Mouse (Mus musculus) limb, embryonic 14.5 days (tissue): ENCODE measurements at regions not wholly inside any gene's neighbourhood (a gene's known extent, or its start where the extent isn't known, plus 50 kb on each side); places are given as distances from the start of the nearest gene placed in this dataset.

Experiments
- ATAC-seq: fragments of 200-750 bp; cut with Nextera tagmentation; 2 replicates; pipeline ENCODE4 v1.8.0; 2017; ENCODE audit warnings: low read depth, moderate number of reproducible peaks, moderate TSS enrichment; ENCODE audit not compliant: low FRiP score
- DNase-seq: peaks from one replicate; pipeline ENCODE4 v3.0.0-alpha.2; 2015; ENCODE audit warnings: low spot score
- H3K27ac ChIP-seq: fragments of 300-500 bp; sonication (generic); replicated peaks from 2 replicates; pipeline ENCODE4 v1.5.1; 2014; ENCODE audit warnings: low read depth, mild to moderate bottlenecking, low read length, moderate library complexity, mixed read lengths
- H3K27me3 ChIP-seq: fragments of 300-500 bp; sonication (generic); 2 replicates; pipeline ENCODE4 v1.6.1; 2014; ENCODE audit warnings: low read length, mixed read lengths; ENCODE audit not compliant: control insufficient read depth, insufficient read depth
- H3K36me3 ChIP-seq: fragments of 300-500 bp; sonication (generic); 2 replicates; pipeline ENCODE4 v1.6.1; 2014; ENCODE audit warnings: mild to moderate bottlenecking, low read length, moderate library complexity, mixed read lengths; ENCODE audit not compliant: control insufficient read depth, insufficient read depth
- H3K4me1 ChIP-seq: fragments of 300-500 bp; sonication (generic); 2 replicates; pipeline ENCODE4 v1.6.1; 2014; ENCODE audit warnings: antibody characterized with exemption, low read length, mixed read lengths; ENCODE audit not compliant: control insufficient read depth, insufficient read depth
- H3K4me2 ChIP-seq: fragments of 300-500 bp; sonication (generic); replicated peaks from 2 replicates; pipeline ENCODE4 v1.6.1; 2014; ENCODE audit warnings: low read depth, mild to moderate bottlenecking, low read length, moderate library complexity; ENCODE audit not compliant: severe bottlenecking
- H3K4me3 ChIP-seq: fragments of 300-500 bp; sonication (generic); replicated peaks from 2 replicates; pipeline ENCODE4 v1.5.1; 2014; ENCODE audit warnings: low read length
- H3K9ac ChIP-seq: fragments of 300-500 bp; sonication (generic); 2 replicates; pipeline ENCODE4 v1.6.1; 2014; ENCODE audit warnings: mild to moderate bottlenecking, low read depth, low read length, moderate library complexity; ENCODE audit not compliant: severe bottlenecking
- H3K9me3 ChIP-seq: fragments of 300-500 bp; sonication (generic); 2 replicates; pipeline ENCODE4 v1.6.1; 2016; ENCODE audit warnings: low read length; ENCODE audit not compliant: control insufficient read depth
- POLR2A ChIP-seq: fragments of 200-500 bp; IDR thresholded peaks from 2 replicates; pipeline ENCODE4 v1.8.0; 2012; ENCODE audit warnings: inconsistent platforms, mild to moderate bottlenecking, moderate library complexity, borderline replicate concordance; ENCODE audit not compliant: insufficient read depth, insufficient read length; ENCODE audit errors: extremely low read depth
- WGBS: fragments of 180-500 bp; shearing (Covaris S2); extraction: QIAGEN DNeasy Blood & Tissue Kit; methylation state at CpG from one replicate; pipeline ENCODE4 v1.1.7; 2014; 5-methylcytosine and 5-hydroxymethylcytosine counted together

GRCm38 (mm10) chr3:141279041-141279554 is 66.9 kb upstream of the Pdha2 start:
- Histone ChIP-seq H3K4me1 (no peaks in the 10 kb centered on the region), H3K27ac (no peak overlapping the region), H3K36me3 (no peaks in the 10 kb centered on the region), H3K4me3 (no peak overlapping the region), H3K9me3 (no peaks in the 10 kb centered on the region), H3K27me3 (no peaks in the 10 kb centered on the region), H3K4me2 (no peak overlapping the region), H3K9ac (no peak overlapping the region)
- no peak for TF ChIP-seq POLR2A
- no peak for DNase-seq
- 76% methylated on average over 7 of the region's 7 CpGs for WGBS
- no peak for ATAC-seq

DNA sequence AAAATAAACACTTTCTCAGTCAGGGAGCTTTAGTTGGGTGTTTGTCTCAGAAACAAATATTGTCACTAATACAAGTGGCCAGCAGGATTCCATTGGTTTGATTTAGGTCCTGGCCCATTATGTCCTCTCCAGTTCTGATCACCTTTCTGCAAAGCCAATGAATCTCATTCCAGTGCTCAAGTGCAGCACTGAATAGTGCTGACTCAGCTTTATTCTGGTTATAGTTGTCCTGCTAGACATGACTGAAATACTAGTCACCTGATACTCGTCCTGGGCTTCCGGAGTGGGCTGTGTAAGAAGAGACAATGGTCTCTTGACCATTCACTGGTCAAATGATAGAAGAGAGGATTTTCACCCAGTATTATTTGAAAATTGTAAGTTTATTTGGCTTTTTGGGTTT is 81.6 kb upstream of the Pdha2 start:
- no peak overlapping the region for H3K4me2 ChIP-seq
- DNase-seq (no peak), ATAC-seq (no peak)
- H3K27ac ChIP-seq = no peak overlapping the region
- H3K9ac ChIP-seq = no peak overlapping the region
- 80% methylated on average over 2 of the region's 2 CpGs for WGBS
- H3K4me3 ChIP-seq = no peak overlapping the region
- H3K9me3 ChIP-seq = no peaks in the 10 kb centered on the region
- no peaks in the 10 kb centered on the region for H3K4me1 ChIP-seq
- no peak for TF ChIP-seq POLR2A
- no peaks in the 10 kb centered on the region for H3K36me3 ChIP-seq
- H3K27me3 ChIP-seq = no peaks in the 10 kb centered on the region

DNA sequence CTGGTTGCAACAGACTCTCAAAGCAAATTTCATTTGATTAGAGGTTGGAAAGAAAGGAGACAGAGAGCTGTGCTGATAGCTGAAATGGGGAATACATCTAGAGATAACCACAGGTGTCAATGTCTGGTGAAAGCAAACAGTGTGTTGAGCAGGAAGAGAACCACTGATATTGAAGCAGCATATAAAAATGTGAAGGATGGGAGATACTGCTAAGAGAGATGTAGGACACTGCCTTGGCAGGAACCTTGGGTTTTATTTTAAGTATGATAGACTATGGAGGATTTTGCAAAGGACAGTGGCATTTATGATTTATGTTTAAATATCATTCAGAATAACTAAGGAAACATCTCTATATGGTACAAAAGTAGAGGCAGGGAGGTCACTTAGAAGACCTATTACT is 84.7 kb upstream of the Pdha2 start:
- no peaks in the 10 kb centered on the region for H3K9me3 ChIP-seq
- no peak overlapping the region for H3K27ac ChIP-seq
- DNase-seq (no peak), ATAC-seq (no peak)
- H3K27me3 ChIP-seq = no peaks in the 10 kb centered on the region
- H3K4me1 ChIP-seq = no peaks in the 10 kb centered on the region
- no peak overlapping the region for H3K9ac ChIP-seq
- H3K4me2 ChIP-seq = no peak overlapping the region
- H3K36me3 ChIP-seq = no peaks in the 10 kb centered on the region
- H3K4me3 ChIP-seq = no peak overlapping the region
- no peak for TF ChIP-seq POLR2A

- no peak for DNase-seq
These were observed 87.6 kb upstream of the Pdha2 start for GRCm38 (mm10) chr3:141299749-141300148.

DNA sequence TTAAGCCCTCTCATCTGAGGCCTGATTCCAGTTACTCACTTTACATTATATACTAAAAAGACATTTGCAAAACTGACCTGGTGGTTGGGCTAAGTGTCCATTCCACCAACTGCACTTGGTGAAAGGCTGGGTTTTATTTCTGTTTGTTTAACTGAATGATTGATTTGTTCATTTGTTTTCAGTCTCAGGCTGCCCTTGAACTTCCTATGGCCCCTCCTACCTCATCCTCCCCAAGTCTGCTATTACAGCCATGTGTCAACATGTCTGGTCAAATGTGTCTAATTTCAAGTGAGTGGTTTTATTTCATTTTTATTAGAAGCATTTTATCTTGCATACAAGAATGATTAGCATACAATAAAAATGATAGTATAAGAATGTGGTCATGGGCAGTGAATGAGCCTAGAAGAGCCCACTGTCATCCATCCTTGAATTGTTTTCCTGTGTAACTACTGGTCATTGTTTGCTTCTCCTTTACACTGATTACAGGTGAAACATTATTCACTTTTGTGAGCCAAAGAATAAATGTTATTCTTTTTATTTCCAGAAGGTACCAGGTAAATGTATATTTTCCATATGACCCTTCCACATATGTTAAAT is 121.5 kb upstream of the Pdha2 start:
- ATAC-seq = no peak
- H3K9ac ChIP-seq = no peak overlapping the region
- H3K9me3 ChIP-seq = no peaks in the 10 kb centered on the region
- no peak for DNase-seq
- H3K4me2 ChIP-seq = no peak overlapping the region
- H3K36me3 ChIP-seq = no peaks in the 10 kb centered on the region
- H3K4me3 ChIP-seq = no peak overlapping the region
- H3K27ac ChIP-seq = no peak overlapping the region
- H3K27me3 ChIP-seq = no peaks in the 10 kb centered on the region
- H3K4me1 ChIP-seq = no peaks in the 10 kb centered on the region
- TF ChIP-seq POLR2A = no peak

More at GRCm38 (mm10) chr3:141299749-141300148, 87.6 kb upstream of the Pdha2 start:
- WGBS = 42% methylated on average over 1 of the region's 1 CpGs
- Histone ChIP-seq H3K4me1 (no peaks in the 10 kb centered on the region), H3K9ac (no peak overlapping the region), H3K36me3 (no peaks in the 10 kb centered on the region), H3K27me3 (no peaks in the 10 kb centered on the region), H3K27ac (no peak overlapping the region), H3K4me2 (no peak overlapping the region), H3K9me3 (no peaks in the 10 kb centered on the region), H3K4me3 (no peak overlapping the region)
- ATAC-seq = no peak
- TF ChIP-seq POLR2A = no peak
